Mouse (Mus musculus) heart, embryonic 14.5 days (tissue): Measurements from ENCODE around the gene Stk11. TPM values are rescaled to one million over a fixed set of nuclear protein-coding genes. Genes with fewer than 3 reads are reported as not detected.
A peak's percentile ranks its signal among the peaks of the same experiment; 100 is the strongest.

ENCODE experiments used
- ATAC-seq: fragments of 200-750 bp; cut with Nextera tagmentation; 2 replicates; pipeline ENCODE4 v1.8.0; 2017; ENCODE audit warnings: low read depth, moderate TSS enrichment; ENCODE audit not compliant: insufficient number of reproducible peaks, insufficient read depth, low FRiP score
- H3K27ac ChIP-seq, 2 experiments: fragments of 200-500 bp in 1 of 2; fragments of 300-500 bp in 1 of 2; sonication (generic) in 1 of 2; replicated peaks in 1 of 2; 2 replicates each; pipeline ENCODE4 v1.5.1; 2012 to 2014; ENCODE audit warnings: low read depth in 2 of 2, low read length in 2 of 2, control low read depth in 1 of 2, mild to moderate bottlenecking in 1 of 2, mixed read lengths in 1 of 2; ENCODE audit not compliant: control insufficient read depth in 1 of 2, insufficient read depth in 1 of 2
- H3K27me3 ChIP-seq: fragments of 300-500 bp; sonication (generic); 2 replicates; pipeline ENCODE4 v1.6.1; 2014; ENCODE audit warnings: mild to moderate bottlenecking, low read length, control low read depth; ENCODE audit not compliant: control insufficient read depth, insufficient read depth
- H3K36me3 ChIP-seq: fragments of 300-500 bp; sonication (generic); 2 replicates; pipeline ENCODE4 v1.6.1; 2014; ENCODE audit warnings: mild to moderate bottlenecking, control low read depth, low read length, mixed read lengths; ENCODE audit not compliant: control insufficient read depth, insufficient read depth
- H3K4me1 ChIP-seq, 2 experiments: fragments of 200-500 bp in 1 of 2; fragments of 300-500 bp in 1 of 2; sonication (generic) in 1 of 2; 2 replicates each; pipeline ENCODE4 v1.6.1; 2012 to 2014; ENCODE audit warnings: low read length in 2 of 2, control low read depth in 1 of 2, mixed read lengths in 1 of 2; ENCODE audit not compliant: control insufficient read depth in 2 of 2, insufficient read depth in 2 of 2
- H3K4me2 ChIP-seq: fragments of 300-500 bp; sonication (generic); 2 replicates; pipeline ENCODE4 v1.6.1; 2014; ENCODE audit warnings: mild to moderate bottlenecking, low read length
- H3K4me3 ChIP-seq, 2 experiments: fragments of 200-500 bp in 1 of 2; fragments of 300-500 bp in 1 of 2; sonication (generic) in 1 of 2; 2 replicates each; pipeline ENCODE4 v1.5.1; 2012 to 2014; ENCODE audit warnings: low read length in 2 of 2, mild to moderate bottlenecking in 2 of 2, control low read depth in 1 of 2, low read depth in 1 of 2, moderate library complexity in 1 of 2; ENCODE audit not compliant: control insufficient read depth in 1 of 2, insufficient read depth in 1 of 2
- H3K9ac ChIP-seq: fragments of 300-500 bp; sonication (generic); 2 replicates; pipeline ENCODE4 v1.6.1; 2014; ENCODE audit warnings: mild to moderate bottlenecking, low read length
- H3K9me3 ChIP-seq: fragments of 300-500 bp; sonication (generic); 2 replicates; pipeline ENCODE4 v1.6.1; 2016; ENCODE audit warnings: low read length, control low read depth; ENCODE audit not compliant: control insufficient read depth
- WGBS: fragments of 180-500 bp; shearing (Covaris S2); extraction: QIAGEN DNeasy Blood & Tissue Kit; methylation state at CpG from one replicate; pipeline ENCODE4 v1.1.7; 2014; 5-methylcytosine and 5-hydroxymethylcytosine counted together
- polyA plus RNA-seq: library from polyadenylated mRNA; unstranded; fragments of >200 nt; fragmentation: Nextera tagmentation; extraction: Ambion mirVana; gene quantifications from 2 replicates; pipeline ENCODE4 v1.2.1, GENCODE M21; 2014

Gene Stk11
- polyA plus RNA-seq, 1 experiment from 2014 or later, result 17.7 TPM

GRCm38 (mm10) chr10:80169651-80170050 is 54.0 kb downstream of the Stk11 start:
- Histone ChIP-seq H3K9ac (peak overlapping the region; percentile 25; the same call in 1 of the 2 replicates), H3K36me3 (peaks cover 33% of the 10 kb centered on the region), H3K9me3 (no peaks in the 10 kb centered on the region), H3K27ac (no peak overlapping the region), H3K4me2 (no peak overlapping the region), H3K27me3 (no peaks in the 10 kb centered on the region), H3K4me3 (no peak overlapping the region), H3K4me1 (peaks cover 21 to 51% of the 10 kb centered on the region in 2 experiments)
- no peak for ATAC-seq
- 92% methylated on average over 7 of the region's 7 CpGs for WGBS

DNA sequence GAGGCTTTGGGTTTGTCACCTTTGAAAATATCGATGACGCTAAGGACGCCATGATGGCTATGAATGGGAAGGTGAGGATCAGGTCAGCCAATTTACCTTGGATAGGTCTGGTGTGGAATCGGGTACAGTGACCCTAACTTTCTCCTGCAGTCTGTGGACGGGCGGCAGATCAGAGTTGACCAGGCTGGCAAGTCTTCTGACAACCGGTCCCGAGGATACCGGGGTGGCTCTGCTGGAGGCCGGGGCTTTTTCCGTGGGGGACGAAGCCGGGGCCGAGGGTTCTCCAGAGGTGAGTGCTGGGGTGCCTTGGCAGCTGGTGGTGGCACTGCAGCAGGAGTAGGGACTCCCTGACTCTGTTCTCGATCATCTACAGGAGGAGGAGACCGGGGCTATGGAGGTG is 54.4 kb downstream of the Stk11 start:
- Histone ChIP-seq H3K36me3 (peaks cover 33% of the 10 kb centered on the region), H3K9me3 (no peaks in the 10 kb centered on the region), H3K27me3 (no peaks in the 10 kb centered on the region), H3K4me1 (peaks cover 19 to 49% of the 10 kb centered on the region in 2 experiments), H3K27ac (no peak overlapping the region), H3K9ac (no peak overlapping the region; the same call in 1 of the 2 replicates), H3K4me2 (no peak overlapping the region), H3K4me3 (no peak overlapping the region)
- ATAC-seq, result no peak
- 98% methylated on average over 16 of the region's 16 CpGs for WGBS

DNA sequence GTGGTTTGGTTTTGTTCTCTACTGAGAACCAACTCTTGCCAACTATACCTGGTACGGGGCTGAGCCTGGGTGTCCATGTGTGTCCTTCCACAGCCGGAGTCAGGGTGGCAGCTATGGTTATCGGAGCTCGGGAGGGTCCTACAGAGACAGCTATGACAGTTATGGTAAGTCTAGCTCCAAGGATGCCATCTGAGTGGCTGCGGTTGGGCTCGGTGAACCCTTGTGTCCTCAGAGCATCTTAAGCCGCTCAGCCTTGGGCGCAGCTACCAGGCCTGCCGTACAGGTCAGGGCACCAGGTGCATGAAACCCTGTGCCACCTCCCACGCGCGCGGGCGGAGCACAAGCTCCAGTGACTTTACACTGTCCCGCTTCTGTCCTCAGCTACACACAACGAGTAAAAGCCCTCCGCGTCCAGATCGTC is 55.0 kb downstream of the Stk11 start:
- Histone ChIP-seq H3K4me2 (no peak overlapping the region), H3K4me1 (peaks cover 15 to 44% of the 10 kb centered on the region in 2 experiments), H3K27me3 (no peaks in the 10 kb centered on the region), H3K27ac (no peak overlapping the region), H3K9ac (no peak overlapping the region), H3K9me3 (no peaks in the 10 kb centered on the region), H3K4me3 (no peak overlapping the region), H3K36me3 (peaks cover 33% of the 10 kb centered on the region)
- WGBS, result 95% methylated on average over 19 of the region's 19 CpGs
- no peak for ATAC-seq

- 92% methylated on average over 15 of the region's 15 CpGs for WGBS
- no peak for ATAC-seq
- Histone ChIP-seq H3K9ac (no peak overlapping the region), H3K4me1 (peaks cover 10 to 38% of the 10 kb centered on the region in 2 experiments), H3K27me3 (no peaks in the 10 kb centered on the region), H3K4me2 (no peak overlapping the region), H3K9me3 (no peaks in the 10 kb centered on the region), H3K36me3 (peaks cover 33% of the 10 kb centered on the region), H3K4me3 (no peak overlapping the region), H3K27ac (no peak overlapping the region)
Observed at GRCm38 (mm10) chr10:80171252-80171651, 55.6 kb downstream of the Stk11 start.

DNA sequence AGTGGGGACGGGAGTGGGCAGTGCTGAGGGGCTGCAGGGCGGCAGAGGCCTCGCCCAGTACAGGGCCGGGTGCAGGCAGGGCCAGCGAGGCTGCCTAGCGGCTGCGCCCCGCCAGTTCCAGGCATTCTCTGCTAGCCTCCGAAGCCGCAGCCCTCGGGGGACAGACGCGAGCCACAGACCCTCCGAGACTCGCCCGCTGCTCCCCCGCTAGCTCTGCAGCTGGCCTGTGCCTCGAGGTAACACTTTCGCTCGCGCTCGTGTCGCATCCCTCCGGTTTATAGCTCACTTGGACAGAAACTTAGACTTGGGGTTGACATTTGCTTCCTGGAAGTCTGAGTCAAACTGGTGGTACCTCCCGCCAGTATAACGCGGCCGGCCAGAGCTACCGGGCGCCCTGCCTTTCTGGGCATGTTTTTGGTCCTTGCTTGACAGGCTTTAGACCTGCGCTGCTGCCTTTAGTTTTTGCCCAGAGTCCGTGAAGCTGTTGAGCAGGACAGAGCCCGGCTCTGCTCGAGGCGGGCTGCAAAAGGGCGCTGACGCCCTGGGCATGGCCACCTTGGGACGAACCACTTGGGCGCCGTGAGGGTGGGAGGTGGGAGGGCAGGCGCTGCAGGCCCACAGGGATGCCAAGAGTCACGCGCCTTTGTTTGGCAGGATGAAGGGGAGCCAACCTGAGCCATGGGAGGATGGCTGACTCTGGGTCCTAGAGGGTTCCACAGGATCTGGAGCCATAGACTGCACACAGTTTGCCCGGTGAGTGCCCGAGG is 56.3 kb downstream of the Stk11 start:
- peak overlapping the region; percentile 74 for H3K4me2 ChIP-seq
- peak overlapping the region; percentile 71 for H3K9ac ChIP-seq
- WGBS, result 82% methylated on average over 45 of the region's 45 CpGs
- no peaks in the 10 kb centered on the region for H3K27me3 ChIP-seq
- no peak for ATAC-seq
- peaks cover 10 to 31% of the 10 kb centered on the region in 2 experiments for H3K4me1 ChIP-seq
- H3K27ac ChIP-seq, result peak overlapping the region in 1 of 2 experiments; percentile 86; a peak in 2 of 4 replicates
- H3K9me3 ChIP-seq, result no peaks in the 10 kb centered on the region
- H3K4me3 ChIP-seq, result peak overlapping the region in 1 of 2 experiments; percentile 60; a peak in 1 of 4 replicates
- peaks cover 33% of the 10 kb centered on the region for H3K36me3 ChIP-seq

- Histone ChIP-seq H3K9me3 (no peaks in the 10 kb centered on the region), H3K4me3 (peak within 1 kb of the TSS; percentile 60), H3K9ac (peak within 1 kb of the TSS; percentile 71), H3K36me3 (peaks cover 33% of the 10 kb centered on the region), H3K27ac (peak within 1 kb of the TSS; percentile 66 to 86), H3K4me1 (peaks cover 10 to 33% of the 10 kb centered on the region in 2 experiments), H3K4me2 (peak within 1 kb of the TSS; percentile 74), H3K27me3 (no peaks in the 10 kb centered on the region)
- ATAC-seq, result peak; percentile 47
- WGBS, result 5% methylated on average over 35 of the region's 35 CpGs
Observed at GRCm38 (mm10) chr10:80172527-80173292, 57.1 kb downstream of the Stk11 start, which contains the start of gene 1600002K03Rik. Gene 1600002K03Rik, plus strand, starts transcription at chr10:80172944.

DNA sequence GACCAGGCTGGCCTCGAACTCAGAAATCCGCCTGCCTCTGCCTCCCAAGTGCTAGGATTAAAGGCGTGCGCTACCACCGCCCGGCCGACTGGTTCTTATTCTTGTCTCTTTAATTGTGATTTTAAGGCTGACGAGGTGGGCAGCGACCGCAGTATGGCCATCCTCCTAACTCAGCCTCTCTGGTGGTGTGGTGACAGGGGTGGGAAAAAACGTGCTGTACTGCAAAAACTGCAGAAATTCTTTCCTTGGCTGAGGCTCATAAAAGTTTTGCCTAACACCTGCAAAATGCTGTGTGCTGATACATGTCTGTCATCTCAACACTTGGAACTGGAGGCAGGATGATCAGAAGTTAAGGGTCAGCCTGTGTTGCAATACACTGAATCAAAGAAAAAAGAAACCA is 57.8 kb downstream of the Stk11 start:
- H3K9ac ChIP-seq, result peak overlapping the region; percentile 71
- peaks cover 33% of the 10 kb centered on the region for H3K36me3 ChIP-seq
- WGBS, result 13% methylated on average over 11 of the region's 11 CpGs
- H3K4me2 ChIP-seq, result peak overlapping the region; percentile 74
- no peaks in the 10 kb centered on the region for H3K9me3 ChIP-seq
- peak overlapping the region; percentile 50 to 86 for H3K27ac ChIP-seq
- no peaks in the 10 kb centered on the region for H3K27me3 ChIP-seq
- no peak for ATAC-seq
- peaks cover 17 to 39% of the 10 kb centered on the region in 2 experiments for H3K4me1 ChIP-seq
- peak overlapping the region; percentile 60 for H3K4me3 ChIP-seq
